Mouse (Mus musculus) ES-Bruce4 (cell line): Measurements from ENCODE around the gene Hsd17b12. TPM values are rescaled to one million over a fixed set of nuclear protein-coding genes. Genes with fewer than 3 reads are reported as not detected.

Experiments used
- H3K27ac ChIP-seq: 2 replicates; pipeline ENCODE4 v1.5.1; 2012; ENCODE audit warnings: low read length, inconsistent platforms; ENCODE audit not compliant: insufficient read depth
- H3K27me3 ChIP-seq: 2 replicates; pipeline ENCODE4 v1.6.1; 2012; ENCODE audit warnings: mild to moderate bottlenecking, low read length, inconsistent platforms; ENCODE audit not compliant: control insufficient read depth, poor library complexity, insufficient read depth, severe bottlenecking
- H3K36me3 ChIP-seq: 2 replicates; pipeline ENCODE4 v1.6.1; 2012; ENCODE audit warnings: inconsistent platforms, mild to moderate bottlenecking, low read length, moderate library complexity; ENCODE audit not compliant: control insufficient read depth, poor library complexity, insufficient read depth, severe bottlenecking
- H3K4me1 ChIP-seq: one replicate; pipeline ENCODE4 v1.8.1; 2011; ENCODE audit warnings: low read length; ENCODE audit not compliant: control insufficient read depth, insufficient read depth
- H3K4me3 ChIP-seq: 2 replicates; pipeline ENCODE4 v1.5.1; 2011; ENCODE audit warnings: low read depth, mild to moderate bottlenecking, low read length
- H3K9ac ChIP-seq: 2 replicates; pipeline ENCODE4 v1.6.1; 2012; ENCODE audit warnings: low read depth, mild to moderate bottlenecking, inconsistent platforms; ENCODE audit not compliant: poor library complexity, severe bottlenecking
- H3K9me3 ChIP-seq: replicated peaks from 2 replicates; pipeline ENCODE4 v1.6.1; 2012; ENCODE audit warnings: mild to moderate bottlenecking, low read length, inconsistent platforms; ENCODE audit not compliant: control insufficient read depth, poor library complexity, insufficient read depth, severe bottlenecking
- CTCF ChIP-seq: IDR thresholded peaks from one replicate; pipeline ENCODE4 v1.8.1; 2011; ENCODE audit warnings: low read depth, low read length
- EP300 ChIP-seq: IDR thresholded peaks from 2 replicates; pipeline ENCODE4 v1.6.1; 2011; ENCODE audit warnings: low read depth, low read length; ENCODE audit not compliant: insufficient read depth
- POLR2A ChIP-seq: IDR thresholded peaks from one replicate; pipeline ENCODE4 v1.8.1; 2011; ENCODE audit warnings: low read length; ENCODE audit not compliant: insufficient read depth
- polyA plus RNA-seq: library from polyadenylated mRNA; stranded (reverse); fragments of >200 nt; gene quantifications from 2 replicates; pipeline ENCODE4 v1.2.4, GENCODE M21; 2011; ENCODE audit warnings: low read depth; ENCODE audit not compliant: missing spikeins, insufficient read depth, insufficient read length

Gene Hsd17b12
- polyA plus RNA-seq, 1 experiment, result 101 TPM

GRCm38 (mm10) chr2:94176381-94176780, 18.6 kb upstream of the Hsd17b12 start:
- Histone ChIP-seq H3K36me3 (no peaks in the 10 kb centered on the region), H3K4me1 (no peaks in the 10 kb centered on the region), H3K27ac (no peak overlapping the region), H3K4me3 (no peak overlapping the region), H3K27me3 (no peaks in the 10 kb centered on the region), H3K9me3 (no peaks in the 10 kb centered on the region), H3K9ac (no peak overlapping the region)
- TF ChIP-seq POLR2A (no peak), CTCF (no peak), EP300 (no peak)

- Histone ChIP-seq H3K9me3 (no peaks in the 10 kb centered on the region), H3K9ac (no peak overlapping the region), H3K36me3 (no peaks in the 10 kb centered on the region), H3K27me3 (no peaks in the 10 kb centered on the region), H3K4me3 (no peak overlapping the region), H3K4me1 (no peaks in the 10 kb centered on the region), H3K27ac (no peak overlapping the region)
- no peak for TF ChIP-seq CTCF
- TF ChIP-seq EP300, result no peak
- TF ChIP-seq POLR2A, result no peak
These were observed 15.8 kb upstream of the Hsd17b12 start for GRCm38 (mm10) chr2:94173549-94173948.

GRCm38 (mm10) chr2:94163207-94163606, 5.4 kb upstream of the Hsd17b12 start:
- Histone ChIP-seq H3K27ac (no peak overlapping the region), H3K9ac (no peak overlapping the region)

GRCm38 (mm10) chr2:94162141-94162540, 4.4 kb upstream of the Hsd17b12 start:
- TF ChIP-seq CTCF (no peak), EP300 (no peak), POLR2A (no peak)
- no peak overlapping the region for H3K27ac ChIP-seq
- H3K4me3 ChIP-seq, result no peak overlapping the region

More at GRCm38 (mm10) chr2:94163207-94163606, 5.4 kb upstream of the Hsd17b12 start:
- no peaks in the 10 kb centered on the region; the same call in 1 of the 2 replicates for H3K9me3 ChIP-seq
- no peak for TF ChIP-seq POLR2A
- H3K27me3 ChIP-seq, result no peaks in the 10 kb centered on the region
- H3K36me3 ChIP-seq, result no peaks in the 10 kb centered on the region
- H3K4me3 ChIP-seq, result no peak overlapping the region
- H3K4me1 ChIP-seq, result no peaks in the 10 kb centered on the region

GRCm38 (mm10) chr2:94158520-94158884, 738 bp upstream of the Hsd17b12 start:
- peaks cover 1% of the 10 kb centered on the region for H3K4me1 ChIP-seq
- H3K27me3 ChIP-seq, result no peaks in the 10 kb centered on the region
- peak overlapping the region; percentile 65; the same call in 1 of the 2 replicates for H3K9ac ChIP-seq
- H3K4me3 ChIP-seq, result peak overlapping the region; percentile 47
- H3K36me3 ChIP-seq, result no peaks in the 10 kb centered on the region
- TF ChIP-seq CTCF, result no peak
- no peak for TF ChIP-seq POLR2A
- TF ChIP-seq EP300, result no peak
- H3K9me3 ChIP-seq, result no peaks in the 10 kb centered on the region
- H3K27ac ChIP-seq, result no peak overlapping the region; the same call in 1 of the 2 replicates

More at GRCm38 (mm10) chr2:94162141-94162540, 4.4 kb upstream of the Hsd17b12 start:
- Histone ChIP-seq H3K27me3 (no peaks in the 10 kb centered on the region), H3K36me3 (no peaks in the 10 kb centered on the region), H3K9me3 (no peaks in the 10 kb centered on the region), H3K9ac (no peak overlapping the region), H3K4me1 (no peaks in the 10 kb centered on the region)

DNA sequence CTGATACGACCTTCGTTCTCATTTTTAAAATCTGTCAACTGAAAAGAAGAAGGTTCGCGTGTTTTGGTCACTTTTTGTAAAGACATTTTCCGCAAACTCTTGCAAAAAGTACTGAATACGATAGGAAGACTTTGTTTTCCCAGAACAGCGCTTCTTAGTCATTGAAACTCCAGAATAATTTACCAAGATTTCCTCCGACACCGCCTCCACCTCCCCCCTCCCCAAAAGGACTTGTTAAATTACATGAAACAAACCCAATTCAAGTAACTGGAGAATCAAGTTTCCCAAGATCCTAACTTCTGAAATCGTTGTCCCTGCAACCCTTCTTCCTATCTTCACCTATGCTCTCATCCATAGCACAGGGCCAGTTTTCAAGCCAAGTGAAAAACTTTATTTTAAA, 713 bp downstream of the Hsd17b12 start:
- Histone ChIP-seq H3K9ac (peak overlapping the region; percentile 86), H3K36me3 (no peaks in the 10 kb centered on the region), H3K4me1 (peaks cover 1% of the 10 kb centered on the region), H3K4me3 (peak overlapping the region; percentile 97), H3K27me3 (no peaks in the 10 kb centered on the region), H3K9me3 (no peaks in the 10 kb centered on the region), H3K27ac (no peak overlapping the region)
- no peak for TF ChIP-seq POLR2A
- no peak for TF ChIP-seq CTCF
- no peak for TF ChIP-seq EP300
